Mouse (Mus musculus) sigmoid colon, adult 10 weeks (tissue): Measurements from ENCODE around the gene Ltbp3. TPM values are rescaled to one million over a fixed set of nuclear protein-coding genes. Genes with fewer than 3 reads are reported as not detected.

ENCODE experiments used
- polyA plus RNA-seq: library from polyadenylated mRNA; stranded (reverse); fragments of 350-450 nt; fragmentation: Illumina TruSeq; extraction: RNeasy Lipid Tissue Mini Kit (QIAGEN cat#74804); gene quantifications from one replicate; pipeline ENCODE4 v1.2.3, GENCODE M21; 2014; ENCODE audit warnings: low read depth, low replicate concordance

The Ltbp3 gene
- polyA plus RNA-seq = 3.2 TPM

DNA sequence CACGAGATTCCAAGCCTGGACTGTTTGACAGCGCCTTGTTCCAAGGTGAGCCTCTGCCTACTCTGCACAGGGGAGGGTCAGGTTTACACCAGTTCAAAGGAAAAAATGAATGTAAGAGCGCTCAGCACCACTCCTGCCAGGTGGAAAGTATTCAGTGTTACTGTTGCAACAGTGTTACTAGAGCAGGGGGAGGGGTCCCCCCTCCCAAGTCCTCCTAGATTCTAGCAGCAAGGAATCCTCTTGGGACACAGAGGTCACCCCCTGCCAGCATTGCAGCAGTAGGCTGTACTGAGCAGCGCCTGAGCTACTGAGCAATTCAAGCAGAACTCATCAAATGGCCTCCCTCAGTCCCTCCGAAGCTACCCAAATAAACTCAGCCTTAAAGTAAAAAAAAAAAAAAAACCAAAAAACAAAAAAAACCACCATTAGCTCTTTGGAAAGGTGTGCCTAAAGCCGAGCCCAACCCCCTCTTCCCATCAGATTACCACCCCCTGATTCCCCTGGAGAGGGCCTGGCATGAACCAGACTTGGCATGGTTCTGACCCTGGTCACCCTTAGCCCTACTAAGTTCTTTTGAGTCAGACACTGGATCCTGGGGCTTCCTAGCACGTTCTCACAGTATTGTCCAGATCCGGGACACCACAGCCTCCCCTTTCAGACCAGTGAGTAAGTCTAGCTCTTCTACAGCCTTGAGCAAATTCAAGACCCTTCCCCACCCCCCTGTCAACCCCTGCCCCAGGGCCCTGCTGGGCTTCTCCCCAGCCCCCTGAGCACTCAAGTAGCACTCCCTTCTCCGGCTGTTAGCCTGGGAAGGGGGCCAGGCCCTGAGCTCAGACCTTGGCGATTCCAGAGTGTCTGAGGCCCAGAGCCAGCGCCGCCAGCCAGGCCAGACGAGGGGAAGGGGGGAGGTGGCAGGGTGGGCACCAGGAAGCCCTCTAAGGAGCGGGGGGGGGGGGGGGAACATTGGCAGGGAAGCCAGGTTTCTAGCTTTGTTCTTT lies at the start of gene Ltbp3:
Gene Ltbp3 (plus strand): TSS at position 585 of the 998 bp plus-strand sequence.

DNA sequence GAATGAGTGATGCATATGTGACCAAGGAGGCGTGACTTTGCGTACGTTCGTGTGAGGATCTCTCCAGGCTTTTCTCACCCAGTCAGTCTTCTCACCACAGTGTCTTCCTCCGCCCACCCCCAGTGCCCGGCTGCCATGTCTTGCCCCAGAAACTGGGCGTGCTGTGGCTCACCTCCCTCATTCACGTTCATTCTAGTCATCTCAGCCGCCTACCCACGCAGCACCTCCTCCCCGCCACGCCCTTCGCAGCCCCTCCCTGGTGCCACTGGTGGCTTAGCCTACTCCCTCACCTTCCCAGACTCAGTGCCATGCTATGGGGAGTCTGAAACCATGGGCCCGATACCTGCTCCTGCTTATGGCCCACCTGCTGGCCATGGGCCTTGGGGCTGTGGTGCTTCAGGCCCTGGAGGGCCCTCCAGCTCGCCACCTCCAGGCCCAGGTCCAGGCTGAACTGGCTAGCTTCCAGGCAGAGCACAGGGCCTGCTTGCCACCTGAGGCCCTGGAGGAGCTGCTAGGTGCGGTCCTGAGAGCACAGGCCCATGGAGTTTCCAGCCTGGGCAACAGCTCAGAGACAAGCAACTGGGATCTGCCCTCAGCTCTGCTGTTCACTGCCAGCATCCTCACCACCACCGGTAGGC lies 36.4 kb upstream of the Ltbp3 start, which contains the start of gene Kcnk7:
Gene Kcnk7 (plus strand): TSS at position 205 of the 638 bp plus-strand sequence.

DNA sequence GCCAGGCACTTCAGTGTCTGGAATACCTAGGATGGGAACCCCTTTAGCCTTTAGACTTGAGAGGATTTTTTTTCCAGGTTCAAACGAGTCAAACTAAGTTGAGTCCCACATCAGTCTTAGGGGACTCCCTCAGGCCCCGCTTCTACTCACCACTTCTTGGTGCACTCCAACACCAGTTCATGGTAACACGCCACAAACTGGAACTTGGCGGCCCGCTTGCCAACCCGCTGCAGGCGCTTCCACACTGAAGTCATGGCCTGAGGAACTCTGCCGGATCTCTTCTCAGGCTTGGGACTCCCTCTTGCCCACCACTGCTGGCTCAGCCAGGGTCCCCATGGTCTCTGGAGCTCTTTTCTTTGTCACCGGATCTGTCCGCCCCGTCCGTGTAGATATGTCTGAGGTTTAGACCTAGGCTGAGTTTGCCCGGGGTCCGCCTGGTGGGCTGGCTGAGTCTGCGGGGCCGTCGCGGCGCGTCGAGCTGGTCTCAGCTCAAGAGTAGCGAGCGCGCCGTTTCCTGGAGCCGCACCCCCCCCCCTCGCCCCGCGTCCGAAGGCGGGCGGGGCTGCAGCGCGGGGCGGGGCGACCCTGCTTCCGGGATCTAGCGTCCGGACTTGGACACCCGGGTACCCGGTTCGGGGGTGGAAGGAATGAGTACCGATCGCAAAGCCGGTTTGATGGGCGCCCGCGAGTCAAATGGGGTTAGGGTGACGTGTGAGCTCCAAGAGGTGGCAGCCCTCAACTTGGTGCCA lies 14.8 kb upstream of the Ltbp3 start, which contains the start of gene Ehbp1l1:
Gene Ehbp1l1 (minus strand): TSS at position 551 of the 749 bp plus-strand sequence.

DNA sequence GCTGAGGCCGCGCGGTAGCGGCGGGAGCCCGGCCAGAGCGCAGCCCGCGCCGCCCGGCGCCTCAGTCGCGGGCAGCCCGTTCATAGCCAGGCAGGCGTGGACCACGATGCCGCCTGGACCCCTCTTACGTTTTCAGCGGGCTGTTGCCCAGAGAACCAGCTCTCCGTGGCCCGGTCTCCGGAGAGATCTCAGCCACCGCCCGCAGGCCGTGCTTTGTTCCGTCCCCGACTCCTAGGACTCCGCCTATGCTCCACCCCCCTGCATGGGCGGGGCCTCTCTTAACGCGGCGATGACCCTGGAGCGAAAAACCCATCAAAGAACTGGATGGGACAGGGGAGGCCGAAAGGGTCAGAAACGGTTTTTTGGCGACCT lies 11.3 kb upstream of the Ltbp3 start, which contains the start of gene Fam89b:
Gene Fam89b (minus strand): TSS at position 210 of the 372 bp plus-strand sequence.

DNA sequence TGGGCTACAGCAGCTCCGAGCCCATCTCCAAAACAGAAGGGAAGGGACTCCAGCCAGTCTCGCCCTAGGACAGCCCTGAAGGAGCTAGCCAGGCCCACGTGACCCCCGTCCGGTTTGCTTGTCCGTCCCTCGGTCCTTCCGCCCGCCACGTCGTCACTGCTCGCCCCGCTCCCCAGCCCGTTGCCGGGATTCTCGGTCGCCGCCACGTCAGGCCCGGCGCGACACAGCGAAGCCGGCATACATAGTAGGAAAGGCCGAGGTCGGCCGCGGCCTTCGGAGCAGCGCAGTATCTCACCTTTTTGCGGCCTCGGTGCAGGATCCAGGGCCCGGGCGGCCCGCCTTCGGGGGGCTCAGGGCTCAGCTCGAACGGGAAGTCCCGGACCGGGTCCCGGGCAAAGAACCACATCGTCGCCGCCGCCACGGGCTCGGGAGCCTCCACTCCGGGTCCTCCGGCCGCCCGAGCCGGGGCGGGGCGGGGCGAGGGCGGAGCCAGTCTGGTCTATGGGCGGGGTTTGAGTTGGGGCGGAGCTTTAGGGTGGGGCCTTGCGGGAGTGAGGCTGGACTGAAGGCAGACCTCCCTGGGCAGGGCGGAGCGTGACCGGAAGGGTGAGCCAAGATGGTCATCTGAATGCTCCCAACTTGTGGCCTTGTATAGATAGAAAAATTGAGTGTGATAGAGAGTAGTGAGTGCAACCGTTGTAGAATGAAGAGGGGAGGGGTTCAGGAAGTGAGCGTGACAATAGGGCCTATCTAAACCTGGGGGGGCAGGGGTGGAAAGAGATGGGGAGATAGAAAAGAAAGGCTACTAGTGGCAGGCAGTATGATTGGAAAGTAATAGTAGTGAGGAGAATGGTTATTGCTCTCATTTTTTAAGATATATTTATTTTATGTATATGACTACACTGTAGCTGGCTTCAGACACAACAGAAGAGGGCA lies 30.5 kb downstream of the Ltbp3 start, which contains the start of gene Scyl1:
Gene Scyl1 (minus strand): TSS at position 495 of the 936 bp plus-strand sequence.

Other genes with a start within 250 kb of the Ltbp3 start
- gene 1700020D05Rik, start 237.1 kb upstream of the Ltbp3 start, polyA plus RNA-seq = not detected
- gene Snx32, start 230.4 kb upstream of the Ltbp3 start, polyA plus RNA-seq = 0.25 TPM
- gene Ovol1, start 180.3 kb upstream of the Ltbp3 start, polyA plus RNA-seq = 5.6 TPM
- not detected for gene Ap5b1, start 172.9 kb upstream of the Ltbp3 start, polyA plus RNA-seq
- gene Rnaseh2c, start 139.0 kb upstream of the Ltbp3 start, polyA plus RNA-seq = 1.0 TPM
- gene Kat5, start 130.7 kb upstream of the Ltbp3 start, polyA plus RNA-seq = 19.7 TPM
- gene Rela, start 103.4 kb upstream of the Ltbp3 start, polyA plus RNA-seq = 0.66 TPM
- 1.5 TPM for gene Sipa1, start 77.2 kb upstream of the Ltbp3 start, polyA plus RNA-seq
- gene Map3k11, start 52.2 kb upstream of the Ltbp3 start, polyA plus RNA-seq = 1.7 TPM
- gene Pcnx3, start 52.0 kb upstream of the Ltbp3 start, polyA plus RNA-seq = 0.22 TPM
- gene Kcnk7, start 36.5 kb upstream of the Ltbp3 start, polyA plus RNA-seq = not detected
- 8.7 TPM for gene Ehbp1l1, start 14.6 kb upstream of the Ltbp3 start, polyA plus RNA-seq
- not detected for gene Fam89b, start 11.3 kb upstream of the Ltbp3 start, polyA plus RNA-seq
- gene Scyl1, start 30.5 kb downstream of the Ltbp3 start, polyA plus RNA-seq = 0.28 TPM
- gene Frmd8, start 134.4 kb downstream of the Ltbp3 start, polyA plus RNA-seq = 4.3 TPM
- 1.0 TPM for gene Slc25a45, start 136.9 kb downstream of the Ltbp3 start, polyA plus RNA-seq
- 0.19 TPM for gene Tigd3, start 153.2 kb downstream of the Ltbp3 start, polyA plus RNA-seq
- 12.7 TPM for gene Dpf2, start 172.1 kb downstream of the Ltbp3 start, polyA plus RNA-seq
- gene Cdc42ep2, start 183.9 kb downstream of the Ltbp3 start, polyA plus RNA-seq = 0.79 TPM
- gene Pola2, start 223.3 kb downstream of the Ltbp3 start, polyA plus RNA-seq = 3.3 TPM
- not detected for gene Slc22a20, start 245.2 kb downstream of the Ltbp3 start, polyA plus RNA-seq